Mouse (Mus musculus) limb, embryonic 11.5 days (tissue): ENCODE measurements around the gene Pi4ka. TPM values are rescaled to one million over a fixed set of nuclear protein-coding genes. Genes with fewer than 3 reads are reported as not detected.

Experiments used
- ATAC-seq: fragments of 200-750 bp; cut with Nextera tagmentation; 2 replicates; pipeline ENCODE4 v1.8.0; 2017; ENCODE audit warnings: low read depth; ENCODE audit not compliant: insufficient number of reproducible peaks, low FRiP score, low TSS enrichment
- DNase-seq: peaks from one replicate; pipeline ENCODE4 v3.0.0-alpha.2; 2015; ENCODE audit warnings: low spot score
- H3K27ac ChIP-seq: fragments of 300-500 bp; sonication (generic); replicated peaks from 2 replicates; pipeline ENCODE4 v1.5.1; 2014; ENCODE audit warnings: low read depth, mild to moderate bottlenecking, low read length
- H3K27me3 ChIP-seq: fragments of 300-500 bp; sonication (generic); 2 replicates; pipeline ENCODE4 v1.6.1; 2014; ENCODE audit warnings: mild to moderate bottlenecking, low read length, mixed read lengths; ENCODE audit not compliant: control insufficient read depth, insufficient read depth
- H3K36me3 ChIP-seq: fragments of 300-500 bp; sonication (generic); 2 replicates; pipeline ENCODE4 v1.6.1; 2014; ENCODE audit warnings: mild to moderate bottlenecking, low read length, moderate library complexity, mixed read lengths; ENCODE audit not compliant: control insufficient read depth, insufficient read depth
- H3K4me1 ChIP-seq: fragments of 300-500 bp; sonication (generic); 2 replicates; pipeline ENCODE4 v1.6.1; 2014; ENCODE audit warnings: low read length, mixed read lengths; ENCODE audit not compliant: control insufficient read depth, insufficient read depth
- H3K4me2 ChIP-seq: fragments of 300-500 bp; sonication (generic); 2 replicates; pipeline ENCODE4 v1.6.1; 2014; ENCODE audit warnings: low read depth, mild to moderate bottlenecking, moderate library complexity; ENCODE audit not compliant: severe bottlenecking
- H3K4me3 ChIP-seq: fragments of 300-500 bp; sonication (generic); 2 replicates; pipeline ENCODE4 v1.5.1; 2014; ENCODE audit warnings: low read depth, low read length
- H3K9ac ChIP-seq: fragments of 300-500 bp; sonication (generic); 2 replicates; pipeline ENCODE4 v1.6.1; 2014; ENCODE audit warnings: mild to moderate bottlenecking, low read length
- H3K9me3 ChIP-seq: fragments of 300-500 bp; sonication (generic); 2 replicates; pipeline ENCODE4 v1.6.1; 2016; ENCODE audit warnings: low read length; ENCODE audit not compliant: control insufficient read depth
- WGBS: fragments of 180-500 bp; shearing (Covaris S2); extraction: QIAGEN DNeasy Blood & Tissue Kit; methylation state at CpG from one replicate; pipeline ENCODE4 v1.1.7; 2014; 5-methylcytosine and 5-hydroxymethylcytosine counted together
- polyA plus RNA-seq: library from polyadenylated mRNA; unstranded; fragments of >200 nt; fragmentation: Nextera tagmentation; extraction: Ambion mirVana; gene quantifications from 2 replicates; pipeline ENCODE4 v1.2.1, GENCODE M21; 2014

Gene Pi4ka
- polyA plus RNA-seq, 1 experiment from 2014 or later = 33.2 TPM

GRCm38 (mm10) chr16:17247727-17248126 is 158.4 kb downstream of the Pi4ka start:
- no peak for ATAC-seq
- WGBS = 79% methylated on average over 4 of the region's 4 CpGs
- 0 out of 2 replicates have a peak, but pooled peaks cover 5% of the 10 kb centered on the region for H3K4me1 ChIP-seq

DNA sequence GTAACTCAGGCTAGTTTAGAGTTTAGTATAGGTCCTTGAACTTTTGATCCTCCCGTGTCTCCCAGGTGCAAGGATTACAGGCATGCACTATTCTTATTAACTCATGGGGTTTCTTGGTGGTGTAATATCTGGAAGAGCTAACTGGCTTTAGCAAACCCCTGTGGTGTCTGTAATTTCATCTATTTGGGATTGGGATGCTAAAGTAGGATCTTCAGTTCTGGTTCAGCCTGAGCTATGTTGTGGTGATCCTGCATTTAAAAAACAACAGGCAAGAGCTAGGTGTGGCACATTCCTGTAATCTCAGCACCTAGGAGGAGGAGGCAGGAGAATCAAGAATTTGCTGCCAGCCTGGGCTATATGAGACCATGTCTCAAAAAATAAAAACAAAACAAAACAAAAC is 161.1 kb downstream of the Pi4ka start:
- Histone ChIP-seq H3K4me2 (no peak overlapping the region), H3K36me3 (no peaks in the 10 kb centered on the region), H3K27me3 (no peaks in the 10 kb centered on the region), H3K9me3 (no peaks in the 10 kb centered on the region; the same call in 1 of the 2 replicates), H3K4me3 (no peak overlapping the region), H3K9ac (no peak overlapping the region), H3K4me1 (no peaks in the 10 kb centered on the region), H3K27ac (no peak overlapping the region)
- ATAC-seq = no peak
- 80% methylated on average over 1 of the region's 1 CpGs for WGBS
- DNase-seq = no peak

More at GRCm38 (mm10) chr16:17247727-17248126, 158.4 kb downstream of the Pi4ka start:
- no peak for DNase-seq
- no peaks in the 10 kb centered on the region for H3K36me3 ChIP-seq
- no peak overlapping the region for H3K4me3 ChIP-seq
- H3K27me3 ChIP-seq = no peaks in the 10 kb centered on the region
- H3K4me2 ChIP-seq = no peak overlapping the region
- no peaks in the 10 kb centered on the region; the same call in 1 of the 2 replicates for H3K9me3 ChIP-seq
- H3K27ac ChIP-seq = no peak overlapping the region
- H3K9ac ChIP-seq = no peak overlapping the region

DNA sequence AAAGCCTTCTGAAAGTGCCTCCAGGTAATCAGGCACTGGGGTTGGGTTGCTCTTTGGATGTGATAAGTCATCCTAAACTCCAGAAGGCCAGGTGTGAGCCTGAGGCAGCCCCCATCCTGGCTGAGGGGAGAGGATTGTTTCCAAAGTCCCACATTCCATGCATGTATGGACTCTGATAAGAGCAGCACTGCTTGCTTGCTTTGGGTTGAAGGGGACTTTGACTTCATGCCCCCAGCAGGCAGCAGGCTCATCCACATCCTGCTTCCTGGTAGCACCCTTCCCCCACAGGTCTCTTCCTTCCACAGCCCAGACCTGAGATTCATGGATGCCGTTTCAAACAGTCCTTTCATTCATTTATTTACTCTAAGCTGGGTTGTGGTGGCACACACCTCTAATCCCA is 162.4 kb downstream of the Pi4ka start:
- no peaks in the 10 kb centered on the region; the same call in 1 of the 2 replicates for H3K9me3 ChIP-seq
- H3K4me1 ChIP-seq = no peaks in the 10 kb centered on the region
- H3K9ac ChIP-seq = no peak overlapping the region
- H3K4me3 ChIP-seq = no peak overlapping the region
- no peaks in the 10 kb centered on the region for H3K27me3 ChIP-seq
- ATAC-seq (no peak), DNase-seq (no peak)
- no peaks in the 10 kb centered on the region for H3K36me3 ChIP-seq
- no peak overlapping the region for H3K4me2 ChIP-seq
- 66% methylated on average over 1 of the region's 1 CpGs for WGBS
- H3K27ac ChIP-seq = no peak overlapping the region

DNA sequence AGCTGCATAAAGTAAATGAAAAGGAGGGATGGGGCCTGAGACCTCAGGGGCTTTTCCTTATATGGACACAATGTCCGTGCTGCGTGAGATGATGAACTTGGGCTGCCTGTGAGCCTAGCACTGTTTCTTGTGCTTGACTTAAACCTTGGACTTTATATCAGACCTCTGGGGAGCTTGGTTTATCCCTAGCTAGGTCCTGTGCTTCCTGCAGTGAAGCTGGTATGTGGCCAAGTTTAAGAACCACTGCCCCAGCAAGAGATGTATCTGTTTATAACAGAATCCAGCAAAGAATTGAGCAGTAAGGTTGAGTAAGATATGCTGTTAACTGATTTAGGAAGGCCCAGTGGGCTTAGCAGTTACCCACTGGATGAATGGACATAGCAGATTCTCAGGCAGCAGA is 166.7 kb downstream of the Pi4ka start:
- DNase-seq (no peak), ATAC-seq (no peak)
- H3K4me1 ChIP-seq = peaks cover 15% of the 10 kb centered on the region
- no peak overlapping the region for H3K27ac ChIP-seq
- no peaks in the 10 kb centered on the region for H3K27me3 ChIP-seq
- no peak overlapping the region for H3K4me3 ChIP-seq
- H3K9me3 ChIP-seq = no peaks in the 10 kb centered on the region
- H3K9ac ChIP-seq = no peak overlapping the region
- H3K36me3 ChIP-seq = no peaks in the 10 kb centered on the region
- H3K4me2 ChIP-seq = no peak overlapping the region
- WGBS = 90% methylated on average over 2 of the region's 2 CpGs

GRCm38 (mm10) chr16:17237634-17238033 is 168.5 kb downstream of the Pi4ka start:
- Histone ChIP-seq H3K27ac (no peak overlapping the region), H3K4me3 (no peak overlapping the region), H3K36me3 (0 out of 2 replicates have a peak, but pooled peaks cover 2% of the 10 kb centered on the region), H3K27me3 (no peaks in the 10 kb centered on the region), H3K9ac (no peak overlapping the region), H3K4me2 (no peak overlapping the region), H3K4me1 (peaks cover 15% of the 10 kb centered on the region), H3K9me3 (no peaks in the 10 kb centered on the region)
- DNase-seq (no peak), ATAC-seq (no peak)
- 86% methylated on average over 3 of the region's 3 CpGs for WGBS

- DNase-seq (no peak), ATAC-seq (no peak)
- peak overlapping the region; percentile 90 for H3K4me2 ChIP-seq
- no peaks in the 10 kb centered on the region; the same call in 1 of the 2 replicates for H3K9me3 ChIP-seq
- H3K4me1 ChIP-seq = peaks cover 15% of the 10 kb centered on the region
- H3K36me3 ChIP-seq = 0 out of 2 replicates have a peak, but pooled peaks cover 2% of the 10 kb centered on the region
- peak overlapping the region; percentile 92 for H3K4me3 ChIP-seq
- 43% methylated on average over 9 of the region's 9 CpGs for WGBS
- H3K27ac ChIP-seq = no peak overlapping the region
- H3K27me3 ChIP-seq = no peaks in the 10 kb centered on the region
- H3K9ac ChIP-seq = peak overlapping the region; percentile 28; the same call in 1 of the 2 replicates
Measured at GRCm38 (mm10) chr16:17234916-17235665, 171.0 kb downstream of the Pi4ka start.

GRCm38 (mm10) chr16:17234499-17234895 is 171.6 kb downstream of the Pi4ka start:
- H3K4me2 ChIP-seq = peak overlapping the region; percentile 90
- ATAC-seq = peak; percentile 1; the same call in 1 of the 2 replicates
- H3K9me3 ChIP-seq = no peaks in the 10 kb centered on the region; the same call in 1 of the 2 replicates
- peak overlapping the region; percentile 92 for H3K9ac ChIP-seq
- no peaks in the 10 kb centered on the region for H3K27me3 ChIP-seq
- peak; percentile 76 for DNase-seq
- peak overlapping the region; percentile 92 for H3K4me3 ChIP-seq
- 0 out of 2 replicates have a peak, but pooled peaks cover 2% of the 10 kb centered on the region for H3K36me3 ChIP-seq
- peaks cover 15% of the 10 kb centered on the region for H3K4me1 ChIP-seq
- peak overlapping the region; percentile 82 for H3K27ac ChIP-seq
- 3% methylated on average over 12 of the region's 12 CpGs for WGBS

DNA sequence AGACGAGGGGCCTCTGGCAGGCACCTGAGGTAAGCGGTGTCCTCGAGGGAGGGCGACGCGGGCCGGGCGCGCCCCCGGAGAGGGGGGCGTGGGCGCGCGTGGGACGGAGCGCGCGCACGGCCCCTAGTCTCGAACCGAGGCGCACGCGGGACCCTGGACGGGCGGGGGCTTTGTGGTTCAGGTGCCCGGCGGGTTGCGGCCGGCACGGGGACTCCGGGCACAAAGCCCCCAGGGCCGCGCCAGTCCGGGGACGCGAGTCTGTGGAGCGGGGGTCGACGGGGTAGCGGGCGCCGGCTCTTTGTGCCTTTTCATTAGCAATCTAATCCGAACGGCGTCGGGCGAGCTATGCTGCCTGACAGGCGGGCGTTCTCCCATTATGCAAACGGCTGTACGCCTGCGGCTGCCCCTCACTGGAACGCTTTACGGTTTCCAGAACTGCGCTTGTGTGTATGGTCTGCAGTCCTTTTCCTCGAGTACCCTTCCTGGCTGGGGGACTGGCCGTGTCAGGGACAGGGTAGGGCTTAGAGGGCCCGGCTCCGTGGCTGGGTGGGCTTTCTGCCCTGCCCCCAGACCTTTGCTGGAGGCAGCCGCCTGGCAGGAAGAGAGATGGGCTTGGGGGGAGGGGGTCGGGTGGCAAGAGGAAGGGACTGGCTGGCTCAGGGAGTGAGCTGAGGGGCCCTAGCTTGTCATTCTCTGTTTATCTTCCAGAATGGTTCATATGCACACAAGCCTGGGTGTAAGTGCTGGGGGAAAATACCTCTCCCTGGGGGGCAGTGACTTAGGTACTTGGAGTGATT is 172.2 kb downstream of the Pi4ka start:
- H3K4me3 ChIP-seq = peak overlapping the region; percentile 92
- peak overlapping the region; percentile 92 for H3K9ac ChIP-seq
- H3K27me3 ChIP-seq = no peaks in the 10 kb centered on the region
- no peaks in the 10 kb centered on the region; the same call in 1 of the 2 replicates for H3K9me3 ChIP-seq
- H3K4me2 ChIP-seq = peak overlapping the region; percentile 90
- WGBS = 0% methylated on average over 54 of the region's 62 CpGs
- 0 out of 2 replicates have a peak, but pooled peaks cover 2% of the 10 kb centered on the region for H3K36me3 ChIP-seq
- DNase-seq = peak; percentile 79
- H3K4me1 ChIP-seq = peaks cover 15% of the 10 kb centered on the region
- peak; percentile 56 for ATAC-seq
- peak overlapping the region; percentile 82 for H3K27ac ChIP-seq
